Comparison of ENCODE assay signal across 8 mouse cellular contexts in genomic region chr2:129297589-129297982, GRCm38 (mm10). TPM values are rescaled to one million over a fixed set of nuclear protein-coding genes. Genes with fewer than 3 reads are reported as not detected.
DNase-seq lines count a peak whose midpoint lies in the region; ATAC-seq and TF ChIP-seq lines count a peak whose summit lies in the region.

No protein-coding gene starts in this region.

- no peaks in the 10 kb centered on the region for H3K9me3 ChIP-seq in kidney, embryonic 14.5 days (ENCODE audit: control insufficient read depth, low read length)
- H3K9me3 ChIP-seq in hindbrain, postnatal 0 days (ENCODE audit: low read length) = no peaks in the 10 kb centered on the region

- no peak for TF ChIP-seq CTCF in hindbrain, postnatal 0 days (IDR thresholded peaks at IDR 0.05; ENCODE audit: low read depth)

- peak; percentile 69 for ATAC-seq in kidney, embryonic 14.5 days (ENCODE audit: low FRiP score, low TSS enrichment)
- ATAC-seq in erythroid progenitor cell, adult 5-6 weeks (replicated peaks; ENCODE audit: low FRiP score, poor library complexity, severe bottlenecking) = peak; percentile 49
- ATAC-seq in hindbrain, postnatal 0 days = peak; percentile 76
- ATAC-seq in megakaryocyte-erythroid progenitor cell, adult 5-6 weeks (replicated peaks; ENCODE audit: low FRiP score, low TSS enrichment, poor library complexity, severe bottlenecking) = peak; percentile 44

- peak overlapping the region; percentile 53 for H3K9ac ChIP-seq in kidney, embryonic 14.5 days (ENCODE audit: low read depth, low read length)
- H3K9ac ChIP-seq in hindbrain, postnatal 0 days (replicated peaks; ENCODE audit: low read length) = peak overlapping the region; percentile 66

- H3K4me3 ChIP-seq in kidney, embryonic 14.5 days (ENCODE audit: low read length) = peak overlapping the region; percentile 79
- peak overlapping the region; percentile 78 for H3K4me3 ChIP-seq in hindbrain, postnatal 0 days (ENCODE audit: low read length)

- no peak for DNase-seq in kidney, adult 8-10 months
- DNase-seq in NIH3T3 (ENCODE audit: low read depth) = peak; percentile 66
- DNase-seq in hindbrain, postnatal 0 days (ENCODE audit: low spot score) = peak; percentile 69
- no peak for DNase-seq in right cerebral cortex, adult 18-20 months
- DNase-seq in ovary, adult 18-20 months (ENCODE audit: low spot score) = no peak

- no peaks in the 10 kb centered on the region for H3K27me3 ChIP-seq in kidney, embryonic 14.5 days (ENCODE audit: control insufficient read depth, insufficient read depth, low read length)
- H3K27me3 ChIP-seq in hindbrain, postnatal 0 days (ENCODE audit: insufficient read depth, low read length) = no peaks in the 10 kb centered on the region

- peak overlapping the region; percentile 27 for H3K27ac ChIP-seq in kidney, embryonic 14.5 days (ENCODE audit: low read depth, low read length)
- peak overlapping the region; percentile 96 for H3K27ac ChIP-seq in hindbrain, postnatal 0 days

- peaks cover 5% of the 10 kb centered on the region; the same call in 1 of the 2 replicates for H3K36me3 ChIP-seq in kidney, embryonic 14.5 days (ENCODE audit: control insufficient read depth, insufficient read depth, low read length)
- no peaks in the 10 kb centered on the region for H3K36me3 ChIP-seq in hindbrain, postnatal 0 days (ENCODE audit: insufficient read depth, low read length)

- WGBS in kidney, embryonic 14.5 days = 2% methylated on average over 10 of the region's 10 CpGs
- 2% methylated on average over 10 of the region's 10 CpGs for WGBS in hindbrain, postnatal 0 days

- H3K4me1 ChIP-seq in kidney, embryonic 14.5 days (ENCODE audit: control insufficient read depth, insufficient read depth, low read length) = peaks cover 7% of the 10 kb centered on the region; the same call in 1 of the 2 replicates
- H3K4me1 ChIP-seq in hindbrain, postnatal 0 days (ENCODE audit: insufficient read depth, low read length) = peaks cover 12% of the 10 kb centered on the region; the same call in 1 of the 2 replicates

- H3K4me2 ChIP-seq in kidney, embryonic 14.5 days (replicated peaks; ENCODE audit: low read depth, low read length) = peak overlapping the region; percentile 47
- H3K4me2 ChIP-seq in hindbrain, postnatal 0 days (ENCODE audit: low read depth, low read length) = peak overlapping the region; percentile 80

RNA-seq across cellular contexts. Expression of gene Ckap2l, which starts 0.6 kb away (rescaled TPM):
- 53.5 and 67.7 TPM in 2 replicates for polyA plus RNA-seq in kidney, embryonic 14.5 days (2014; fragmentation: Nextera tagmentation; extraction: Ambion mirVana)
- total RNA-seq in erythroid progenitor cell, adult 5-6 weeks (2015; ENCODE audit: low replicate concordance) = 286 and 290 TPM in 2 replicates
- total RNA-seq in erythroid progenitor cell, adult 5-6 weeks (2017; ENCODE audit: low replicate concordance) = 162 and 200 TPM in 2 replicates
- 9.2 and 9.7 TPM in 2 replicates for total RNA-seq in hindbrain, postnatal 0 days (2014; rRNA removed)
- polyA plus RNA-seq in hindbrain, postnatal 0 days (2015; fragmentation: Nextera tagmentation; extraction: Ambion mirVana) = 8.9 and 12.0 TPM in 2 replicates
- 39.1 and 54.2 TPM in 2 replicates for total RNA-seq in megakaryocyte-erythroid progenitor cell, adult 5-6 weeks (2014; fragmentation: Nextera tagmentation)
- 45.8 and 64.8 TPM in 2 replicates for total RNA-seq in megakaryocyte-erythroid progenitor cell, adult 5-6 weeks (2017)

RNA-seq across cellular contexts. Expression of gene Il1a, which starts 12.2 kb away (rescaled TPM):
- 0.16 TPM in 1 of 2 replicates, not detected in the other for polyA plus RNA-seq in kidney, embryonic 14.5 days (2014; fragmentation: Nextera tagmentation; extraction: Ambion mirVana)
- not detected in 2 replicates for total RNA-seq in erythroid progenitor cell, adult 5-6 weeks (2015; ENCODE audit: low replicate concordance)
- 0.51 and 1.1 TPM in 2 replicates for total RNA-seq in erythroid progenitor cell, adult 5-6 weeks (2017; ENCODE audit: low replicate concordance)
- total RNA-seq in hindbrain, postnatal 0 days (2014; rRNA removed) = not detected in 2 replicates
- polyA plus RNA-seq in hindbrain, postnatal 0 days (2015; fragmentation: Nextera tagmentation; extraction: Ambion mirVana) = 0.23 and 0.25 TPM in 2 replicates
- not detected in 2 replicates for total RNA-seq in megakaryocyte-erythroid progenitor cell, adult 5-6 weeks (2014; fragmentation: Nextera tagmentation)
- total RNA-seq in megakaryocyte-erythroid progenitor cell, adult 5-6 weeks (2017) = not detected in 2 replicates

Comparison
In these comparisons a context has a peak if more than half of its experiments do, and no peak if none do; other contexts are left out.
1. DNase-seq: peak in NIH3T3 (single experiment) and hindbrain, postnatal 0 days (single experiment); none in kidney, adult 8-10 months (0 of 2), right cerebral cortex, adult 18-20 months (single experiment) and ovary, adult 18-20 months (single experiment).
2. Peak in every context shown above with its lines, with median percentiles within 50 percentile points of each other: ATAC-seq.